Mouse (Mus musculus) urinary bladder, postnatal 4 days (tissue): ENCODE data around the gene Pdpk1.
A peak's percentile ranks its signal among the peaks of the same experiment; 100 is the strongest.

ENCODE experiments used
- DNase-seq, 2 experiments: peaks; one replicate each; pipeline ENCODE4 v3.0.0; 2021 to 2022; ENCODE audit warnings: low spot score in 2 of 2

Gene Pdpk1

GRCm38 (mm10) chr17:24150824-24151223 lies at the start of gene Pdpk1:
Gene Pdpk1, minus strand, starts transcription at chr17:24150924.
- no peak for DNase-seq

- DNase-seq: no peak
Observed at GRCm38 (mm10) chr17:24199741-24200140, 49.0 kb upstream of the Pdpk1 start.

- DNase-seq: no peak
Observed at GRCm38 (mm10) chr17:24199252-24199651, 48.5 kb upstream of the Pdpk1 start.

GRCm38 (mm10) chr17:24197032-24197824 lies 46.5 kb upstream of the Pdpk1 start:
- no peak for DNase-seq

GRCm38 (mm10) chr17:24195349-24195748 lies 44.6 kb upstream of the Pdpk1 start:
- no peak for DNase-seq

- DNase-seq: no peak
Observed at GRCm38 (mm10) chr17:24193769-24194168, 43.0 kb upstream of the Pdpk1 start.

GRCm38 (mm10) chr17:24193268-24193667 lies 42.5 kb upstream of the Pdpk1 start:
- DNase-seq: no peak

GRCm38 (mm10) chr17:24192848-24193247 lies 42.1 kb upstream of the Pdpk1 start:
- DNase-seq: no peak

GRCm38 (mm10) chr17:24191481-24191880 lies 40.8 kb upstream of the Pdpk1 start:
- DNase-seq: no peak

- no peak for DNase-seq
Observed at GRCm38 (mm10) chr17:24190934-24191333, 40.2 kb upstream of the Pdpk1 start.

GRCm38 (mm10) chr17:24174259-24174658 lies 23.5 kb upstream of the Pdpk1 start:
- DNase-seq: no peak

GRCm38 (mm10) chr17:24173423-24173822 lies 22.7 kb upstream of the Pdpk1 start:
- DNase-seq: no peak

GRCm38 (mm10) chr17:24171738-24172137 lies 21.0 kb upstream of the Pdpk1 start:
- DNase-seq: no peak

- DNase-seq: no peak
Observed at GRCm38 (mm10) chr17:24170729-24171128, 20.0 kb upstream of the Pdpk1 start.

GRCm38 (mm10) chr17:24170125-24170524 lies 19.4 kb upstream of the Pdpk1 start:
- no peak for DNase-seq

- peak; percentile 90 to 93 for DNase-seq
Observed at GRCm38 (mm10) chr17:24169317-24170065, 18.8 kb upstream of the Pdpk1 start, which contains the start of gene Atp6v0c. Gene Atp6v0c, minus strand, starts transcription at chr17:24169702.

GRCm38 (mm10) chr17:24168590-24169277 lies 18.0 kb upstream of the Pdpk1 start:
- peak in 1 of 2 experiments; percentile 47 for DNase-seq

GRCm38 (mm10) chr17:24167891-24168505 lies 17.3 kb upstream of the Pdpk1 start:
- DNase-seq: no peak

GRCm38 (mm10) chr17:24167120-24167519 lies 16.4 kb upstream of the Pdpk1 start:
- DNase-seq: no peak

- no peak for DNase-seq
Observed at GRCm38 (mm10) chr17:24164566-24165259, 14.0 kb upstream of the Pdpk1 start.
